Mouse (Mus musculus): ENCODE measurements at regions not wholly inside any gene's neighbourhood (a gene's known extent, or its start where the extent isn't known, plus 50 kb on each side); places are given as distances from the start of the nearest gene placed in this dataset.

- no peak for ATAC-seq (ENCODE audit: low TSS enrichment)
Measured at GRCm38 (mm10) chr13:85570886-85571527, 282.1 kb upstream of the Rasa1 start.

GRCm38 (mm10) chr13:85557821-85558220, 268.9 kb upstream of the Rasa1 start:
- peak; percentile 64; the same call in 1 of the 2 replicates for ATAC-seq (ENCODE audit: low TSS enrichment)

DNA sequence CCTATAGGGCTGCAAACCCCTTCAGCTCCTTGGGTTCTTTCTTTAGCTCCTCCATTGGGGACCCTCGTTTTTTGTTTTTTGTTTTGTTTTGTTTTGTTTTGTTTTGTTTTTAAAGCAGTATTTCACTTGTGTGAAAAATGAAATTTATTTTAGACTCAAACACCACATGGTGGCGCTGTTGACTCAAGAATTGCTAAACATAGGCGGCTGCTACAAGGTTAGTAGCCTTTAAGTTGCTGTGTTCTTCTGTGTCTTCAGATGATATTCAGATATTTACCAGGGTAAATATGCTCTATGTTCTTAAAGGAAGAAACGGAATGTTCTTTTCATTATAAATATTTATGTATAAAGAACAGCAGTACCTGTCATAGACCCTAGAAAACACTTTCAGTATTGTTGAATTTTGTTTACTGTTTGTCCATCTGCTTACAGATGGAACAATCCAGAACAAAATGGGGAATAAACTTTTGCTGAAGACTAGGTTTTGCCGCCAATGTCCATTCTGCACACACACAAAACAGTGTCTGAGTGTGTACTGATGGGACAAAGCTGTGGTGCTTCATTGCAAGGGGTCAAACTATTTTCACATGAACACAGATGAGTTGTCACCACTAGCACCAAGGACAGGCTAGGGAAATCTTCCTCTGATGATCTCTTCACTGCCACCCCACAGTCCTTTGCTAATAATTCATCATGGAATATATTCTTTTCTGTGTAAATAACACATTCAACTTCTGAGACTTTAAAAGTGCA, 267.3 kb upstream of the Rasa1 start:
- ATAC-seq (ENCODE audit: low TSS enrichment) = peak; percentile 57; the same call in 1 of the 2 replicates

- ATAC-seq (ENCODE audit: low TSS enrichment) = no peak
Measured at GRCm38 (mm10) chr13:85553072-85553471, 264.1 kb upstream of the Rasa1 start.

DNA sequence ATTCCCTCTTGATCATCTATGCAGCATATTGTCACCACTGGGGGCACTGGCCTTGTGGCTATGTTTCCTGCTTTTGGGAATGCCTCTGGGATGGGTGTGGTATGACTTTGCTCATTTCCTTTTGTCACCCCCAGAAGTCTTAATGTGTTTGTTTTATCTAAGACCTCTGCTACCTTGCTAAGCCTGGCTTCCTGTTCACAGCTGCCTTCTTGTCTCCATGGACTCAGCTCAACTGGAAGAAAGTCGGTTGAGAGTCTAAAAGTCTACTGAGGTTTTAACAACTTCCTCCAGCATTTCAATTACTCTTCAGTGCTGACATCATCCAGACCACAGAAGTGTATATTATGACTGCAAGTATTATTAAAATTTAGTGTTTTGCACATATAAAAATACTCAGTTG, 220.7 kb upstream of the Rasa1 start:
- no peak for ATAC-seq (ENCODE audit: low TSS enrichment)

- no peak for ATAC-seq (ENCODE audit: low TSS enrichment)
Measured at GRCm38 (mm10) chr13:85508552-85508951, 219.6 kb upstream of the Rasa1 start.

DNA sequence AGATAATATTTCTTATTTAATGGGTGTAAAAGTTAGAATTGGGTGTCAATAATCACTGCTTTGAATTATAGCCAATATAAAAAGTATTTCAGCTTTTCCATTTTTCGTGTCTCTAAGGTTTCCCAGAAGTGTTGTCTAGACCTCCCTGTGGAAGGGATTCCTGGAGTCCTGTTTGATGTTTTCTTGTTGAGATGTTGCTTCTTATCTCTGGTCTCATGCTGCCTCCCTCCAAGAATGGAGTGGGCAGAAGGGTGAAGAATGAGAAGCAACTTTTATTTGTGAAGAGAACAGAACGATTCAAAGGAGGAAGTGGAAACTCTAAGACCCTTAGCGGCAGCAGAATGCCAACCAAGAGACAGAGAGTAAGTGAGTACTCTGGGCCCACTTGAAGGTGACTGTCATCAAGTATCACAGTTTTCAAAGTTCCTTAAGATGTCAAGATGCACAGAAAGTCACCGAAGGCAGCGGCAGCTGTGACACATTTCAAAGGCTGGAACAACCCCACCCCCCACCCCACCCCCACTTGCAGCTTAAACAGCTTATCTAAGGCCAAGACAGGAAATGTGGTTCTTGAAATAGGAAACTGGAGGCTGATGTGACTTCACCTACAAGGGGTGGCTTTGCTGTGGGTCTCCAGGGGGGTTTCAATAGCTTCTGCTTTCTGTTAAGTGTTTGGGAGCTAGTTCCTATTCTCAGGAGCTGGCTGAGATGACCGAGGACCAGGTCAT, 218.6 kb upstream of the Rasa1 start:
- ATAC-seq (ENCODE audit: low TSS enrichment) = no peak

- ATAC-seq (ENCODE audit: low TSS enrichment) = no peak
Measured at GRCm38 (mm10) chr13:85506875-85507274, 217.9 kb upstream of the Rasa1 start.

- ATAC-seq (ENCODE audit: low TSS enrichment) = no peak
Measured at GRCm38 (mm10) chr13:85506030-85506429, 217.1 kb upstream of the Rasa1 start.

DNA sequence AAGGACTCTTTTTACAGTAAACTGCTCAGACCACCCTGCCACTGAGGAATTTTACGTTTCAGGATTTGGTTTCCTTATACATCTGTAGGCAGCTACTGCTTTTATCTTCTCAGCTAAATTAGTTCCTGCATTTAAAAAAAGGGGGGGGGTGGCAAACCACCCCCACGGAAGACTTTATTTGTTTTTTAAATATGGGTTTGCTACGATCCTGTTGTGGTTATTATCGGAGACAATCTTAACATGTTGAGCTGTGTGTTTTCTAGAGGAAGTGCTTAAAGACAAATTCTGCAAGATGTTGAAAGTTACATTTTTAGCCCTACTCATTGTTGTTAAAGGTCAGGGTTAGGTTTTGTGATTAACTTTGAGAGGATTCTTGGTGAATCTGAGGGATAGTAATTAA, 216.1 kb upstream of the Rasa1 start:
- no peak for ATAC-seq (ENCODE audit: low TSS enrichment)

- ATAC-seq (ENCODE audit: low TSS enrichment) = no peak
Measured at GRCm38 (mm10) chr13:85504001-85504400, 215.1 kb upstream of the Rasa1 start.

DNA sequence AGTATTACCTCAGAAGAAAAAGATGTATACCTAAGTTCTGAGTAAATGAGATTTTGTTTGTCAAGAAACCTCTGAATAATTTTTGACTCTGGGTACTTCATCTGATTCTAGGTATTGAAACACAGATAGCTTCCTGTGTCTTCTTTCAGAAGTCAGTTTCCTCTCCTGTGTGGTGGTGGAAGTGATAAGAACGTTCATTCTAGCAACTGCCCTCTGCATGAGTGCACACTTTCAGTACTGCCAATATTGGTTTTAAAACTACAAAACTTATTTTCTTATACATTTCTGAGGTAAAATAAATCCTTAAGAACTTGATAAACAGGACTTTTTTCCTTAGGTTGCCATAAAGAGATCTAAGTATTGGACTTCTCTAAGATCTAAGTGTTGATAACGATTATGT, 209.8 kb upstream of the Rasa1 start:
- no peak for ATAC-seq (ENCODE audit: low TSS enrichment)

- ATAC-seq (ENCODE audit: low TSS enrichment) = no peak
Measured at GRCm38 (mm10) chr13:85484790-85485189, 195.9 kb upstream of the Rasa1 start.

- no peak for ATAC-seq (ENCODE audit: low TSS enrichment)
Measured at GRCm38 (mm10) chr13:85483348-85483747, 194.4 kb upstream of the Rasa1 start.

GRCm38 (mm10) chr13:85479405-85479804, 190.5 kb upstream of the Rasa1 start:
- no peak for ATAC-seq (ENCODE audit: low TSS enrichment)

DNA sequence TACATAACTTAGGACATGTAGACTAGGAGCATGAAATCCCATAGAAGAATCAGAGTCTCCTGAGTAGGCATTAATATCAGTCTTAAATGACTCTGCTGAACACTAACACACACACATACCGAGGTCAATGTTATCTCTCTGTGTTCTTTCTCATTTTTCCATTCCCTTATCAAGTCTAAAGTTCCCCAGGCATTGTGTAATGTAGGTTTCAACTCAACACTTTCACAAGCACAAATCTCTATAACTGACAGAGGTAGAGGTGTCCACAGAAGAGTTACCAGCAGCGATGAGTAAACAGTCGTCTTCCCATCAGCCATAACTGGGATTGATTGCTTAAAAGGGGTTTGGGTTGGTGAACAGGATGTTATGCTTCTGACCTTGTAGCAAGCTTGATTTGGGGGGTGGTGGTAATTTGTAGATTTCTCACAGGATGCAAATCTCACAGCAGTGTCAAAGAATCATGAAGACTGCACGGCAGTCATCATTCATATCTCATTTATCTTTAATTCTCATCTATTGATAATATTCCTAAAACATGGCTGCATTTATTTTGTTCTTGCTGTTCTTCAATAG, 187.4 kb upstream of the Rasa1 start:
- no peak for ATAC-seq (ENCODE audit: low TSS enrichment)

DNA sequence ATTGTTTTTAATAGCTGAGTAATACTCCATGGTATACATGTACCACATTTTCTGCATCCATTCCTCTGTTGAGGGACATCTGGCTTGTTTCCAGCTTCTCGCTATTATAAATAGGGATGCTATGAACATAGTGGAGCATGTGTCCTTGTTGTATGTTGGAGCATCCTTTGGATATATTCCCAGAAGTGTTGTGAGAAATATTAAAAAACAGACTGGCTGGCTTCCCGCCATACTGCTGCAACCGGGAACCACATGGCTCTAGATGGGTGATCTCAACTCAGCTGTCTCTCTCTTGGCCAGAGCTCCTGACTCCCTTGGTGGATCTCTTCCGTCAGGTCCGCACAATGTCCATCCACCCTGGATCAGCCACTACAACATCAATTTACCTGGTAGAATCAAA, 182.4 kb upstream of the Rasa1 start:
- ATAC-seq (ENCODE audit: low TSS enrichment) = no peak

GRCm38 (mm10) chr13:85459387-85459786, 170.5 kb upstream of the Rasa1 start:
- ATAC-seq (ENCODE audit: low TSS enrichment) = no peak

DNA sequence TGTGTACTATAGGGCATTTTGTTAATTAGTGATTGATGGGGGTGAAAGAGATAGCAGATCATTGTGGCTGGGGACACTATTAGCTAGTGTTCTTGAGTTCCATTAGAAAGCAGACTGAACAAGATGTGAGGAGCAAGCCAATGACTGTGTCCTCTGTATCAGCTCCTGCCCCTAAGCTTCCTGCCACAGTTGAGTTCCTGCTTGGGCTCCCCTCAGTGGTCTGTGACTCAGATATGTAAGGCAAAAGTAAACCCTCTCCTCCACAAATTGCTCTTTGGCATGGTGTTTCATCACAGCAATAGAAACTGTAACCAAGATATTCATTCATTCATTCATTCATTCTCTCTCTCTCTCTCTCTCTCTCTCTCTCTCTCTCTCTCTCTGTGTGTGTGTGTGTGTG, 169.7 kb upstream of the Rasa1 start:
- ATAC-seq (ENCODE audit: low TSS enrichment) = no peak

DNA sequence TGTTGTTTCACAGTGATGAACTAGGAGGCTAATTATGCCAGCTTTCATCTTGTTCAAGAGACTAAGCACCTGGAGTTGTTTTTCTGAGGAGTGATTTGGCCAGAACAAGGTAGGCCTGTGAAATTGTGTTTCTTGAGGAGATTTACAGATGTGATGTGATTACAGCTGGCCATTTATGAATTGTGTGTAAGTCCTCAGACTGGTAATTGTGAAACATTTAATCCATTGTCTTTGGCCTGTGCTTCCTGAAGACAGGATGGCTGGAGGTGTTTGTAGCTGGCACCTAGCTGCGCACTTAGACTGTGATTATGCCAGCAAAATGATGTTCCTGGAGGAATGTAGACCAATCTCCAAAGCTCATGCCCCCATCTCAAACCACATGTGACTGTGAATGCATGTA, 150.7 kb upstream of the Rasa1 start:
- no peak for ATAC-seq (ENCODE audit: low TSS enrichment)

DNA sequence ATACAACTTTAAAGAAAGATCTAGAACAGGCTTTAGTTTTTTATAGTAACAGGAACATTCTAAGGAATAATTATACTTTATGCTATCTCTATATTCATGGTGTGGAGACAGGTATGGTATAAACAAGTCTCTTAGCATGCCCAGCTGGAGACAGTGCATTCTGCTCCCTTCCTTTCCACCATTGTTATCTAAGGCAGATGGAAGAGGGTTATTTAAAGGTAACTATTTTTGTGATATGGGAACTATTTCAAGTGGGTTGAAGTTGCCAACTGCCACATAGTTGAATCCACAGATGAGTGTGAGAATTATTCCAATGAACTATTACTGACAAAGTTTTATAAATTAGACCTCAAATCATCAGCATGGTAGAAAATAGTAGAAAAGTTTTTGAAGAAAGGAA, 148.9 kb upstream of the Rasa1 start:
- peak; percentile 80 for ATAC-seq (ENCODE audit: low TSS enrichment)

DNA sequence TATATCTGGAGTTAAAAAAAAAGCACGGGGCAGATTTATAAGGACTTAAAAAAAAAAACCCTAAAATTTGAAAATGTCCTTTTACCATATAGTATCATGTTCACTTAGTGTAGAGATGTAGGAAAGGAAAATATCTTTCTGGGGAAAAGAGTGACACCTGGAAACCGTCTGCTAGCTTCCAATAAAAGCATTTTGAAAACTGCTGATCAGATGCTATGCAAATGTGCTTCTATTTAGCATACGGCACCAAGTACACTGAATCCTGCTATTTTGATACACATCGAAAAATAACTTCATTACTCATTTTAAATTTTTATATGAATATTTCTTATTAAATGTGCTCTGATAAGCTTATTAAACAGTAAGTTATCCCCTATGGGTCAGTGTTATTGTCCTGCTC, 148.1 kb upstream of the Rasa1 start:
- ATAC-seq (ENCODE audit: low TSS enrichment) = peak; percentile 67

DNA sequence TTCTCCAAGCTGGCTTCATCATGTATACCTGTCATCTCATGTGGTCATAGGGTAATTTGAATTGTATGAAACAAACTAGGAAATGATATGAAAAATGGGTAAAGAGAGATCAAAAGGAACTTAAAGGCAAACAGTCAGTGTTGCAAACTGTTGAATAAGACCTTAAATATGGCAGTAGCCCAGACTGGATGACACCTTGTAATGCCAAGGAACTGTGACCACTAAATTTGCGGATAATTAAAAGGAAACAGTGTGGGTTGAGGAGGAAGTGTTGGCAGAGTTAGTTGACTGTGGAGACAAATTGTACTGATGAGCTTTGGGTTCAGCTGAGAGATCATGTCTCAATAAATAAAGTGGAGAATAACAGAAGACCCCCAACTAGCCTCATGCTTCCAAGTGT, 147.3 kb upstream of the Rasa1 start:
- ATAC-seq (ENCODE audit: low TSS enrichment) = no peak
